Mouse (Mus musculus): ENCODE data around the gene Wfdc3.
A peak's percentile ranks its signal among the peaks of the same experiment; 100 is the strongest.
"Not testable (repeated sequence)": the region's sequence is repeated elsewhere in the genome, so short reads cannot be mapped to it uniquely, and the experiment has no call there.

Gene Wfdc3

GRCm38 (mm10) chr2:164737377-164738090 lies 8.2 kb downstream of the Wfdc3 start:
- DNase-seq (ENCODE audit: low spot score in 2 of 2) = no peak

GRCm38 (mm10) chr2:164735446-164735845 lies 10.3 kb downstream of the Wfdc3 start:
- DNase-seq (ENCODE audit: low spot score in 2 of 2) = no peak

- no peak for DNase-seq (ENCODE audit: low spot score in 2 of 2)
Observed at GRCm38 (mm10) chr2:164734839-164735238, 10.9 kb downstream of the Wfdc3 start.

- no peak for DNase-seq (ENCODE audit: low spot score in 2 of 2)
Observed at GRCm38 (mm10) chr2:164733259-164733658, 12.5 kb downstream of the Wfdc3 start.

GRCm38 (mm10) chr2:164731719-164732118 lies 14.0 kb downstream of the Wfdc3 start:
- DNase-seq (ENCODE audit: low spot score in 2 of 2) = no peak

GRCm38 (mm10) chr2:164725895-164726619 lies 19.7 kb downstream of the Wfdc3 start:
- DNase-seq (ENCODE audit: low spot score in 2 of 2) = peak; percentile 68 to 85

- no peak for DNase-seq (ENCODE audit: low spot score in 2 of 2)
Observed at GRCm38 (mm10) chr2:164723276-164723675, 22.5 kb downstream of the Wfdc3 start.

- DNase-seq (ENCODE audit: low spot score in 2 of 2) = not testable (repeated sequence)
Observed at GRCm38 (mm10) chr2:164716194-164716786, 29.4 kb downstream of the Wfdc3 start.

- DNase-seq (ENCODE audit: low spot score in 2 of 2) = no peak
Observed at GRCm38 (mm10) chr2:164715005-164715404, 30.7 kb downstream of the Wfdc3 start, which contains the start of gene Spint5. Gene Spint5, plus strand, starts transcription at chr2:164715305.

- DNase-seq (ENCODE audit: low spot score in 2 of 2) = no peak
Observed at GRCm38 (mm10) chr2:164705991-164706390, 39.7 kb downstream of the Wfdc3 start.

- no peak for DNase-seq (ENCODE audit: low spot score in 2 of 2)
Observed at GRCm38 (mm10) chr2:164705328-164705727, 40.4 kb downstream of the Wfdc3 start.

- no peak for DNase-seq (ENCODE audit: low spot score in 2 of 2)
Observed at GRCm38 (mm10) chr2:164704235-164704634, 41.5 kb downstream of the Wfdc3 start.

- DNase-seq (ENCODE audit: low spot score in 2 of 2) = no peak
Observed at GRCm38 (mm10) chr2:164701761-164702160, 44.0 kb downstream of the Wfdc3 start.

- no peak for DNase-seq (ENCODE audit: low spot score in 2 of 2)
Observed at GRCm38 (mm10) chr2:164700959-164701358, 44.8 kb downstream of the Wfdc3 start.

- DNase-seq (ENCODE audit: low spot score in 2 of 2) = no peak
Observed at GRCm38 (mm10) chr2:164698201-164698600, 47.5 kb downstream of the Wfdc3 start, which contains the start of gene Spint4. Gene Spint4, plus strand, starts transcription at chr2:164698501.

- DNase-seq (ENCODE audit: low spot score in 2 of 2) = no peak
Observed at GRCm38 (mm10) chr2:164684807-164685206, 60.9 kb downstream of the Wfdc3 start, which contains the start of gene Wfdc13. Gene Wfdc13, plus strand, starts transcription at chr2:164685107.
